Mouse (Mus musculus): ENCODE measurements around the gene Usp1.
"Not testable (repeated sequence)": the region's sequence is repeated elsewhere in the genome, so short reads cannot be mapped to it uniquely, and the experiment has no call there.

The Usp1 gene

GRCm38 (mm10) chr4:98979976-98980375, 56.4 kb downstream of the Usp1 start:
- DNase-seq (ENCODE audit: low read depth, low spot score), result not testable (repeated sequence)

DNA sequence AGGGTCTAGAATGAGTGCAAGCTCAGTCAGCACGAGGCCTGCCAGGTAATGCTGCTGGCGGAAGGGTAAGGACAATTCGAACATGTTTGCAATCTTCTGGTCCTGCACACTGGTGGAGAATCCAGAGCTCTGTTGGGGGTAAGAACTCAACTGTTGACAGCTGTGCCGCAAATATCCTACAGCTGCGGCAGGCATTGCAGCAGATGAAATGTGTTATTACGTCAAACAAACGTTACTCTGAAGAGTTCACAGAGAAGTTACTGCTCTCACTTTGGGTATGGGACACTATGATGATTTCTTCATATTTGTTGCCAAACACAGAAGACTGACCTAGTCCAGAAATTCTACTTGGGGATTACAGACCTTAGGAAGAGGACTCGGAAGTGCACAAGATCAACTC, 61.1 kb downstream of the Usp1 start:
- no peak for DNase-seq (ENCODE audit: low read depth, low spot score)
